9 mouse cellular contexts compared by ENCODE assay signal in the genomic region with DNA sequence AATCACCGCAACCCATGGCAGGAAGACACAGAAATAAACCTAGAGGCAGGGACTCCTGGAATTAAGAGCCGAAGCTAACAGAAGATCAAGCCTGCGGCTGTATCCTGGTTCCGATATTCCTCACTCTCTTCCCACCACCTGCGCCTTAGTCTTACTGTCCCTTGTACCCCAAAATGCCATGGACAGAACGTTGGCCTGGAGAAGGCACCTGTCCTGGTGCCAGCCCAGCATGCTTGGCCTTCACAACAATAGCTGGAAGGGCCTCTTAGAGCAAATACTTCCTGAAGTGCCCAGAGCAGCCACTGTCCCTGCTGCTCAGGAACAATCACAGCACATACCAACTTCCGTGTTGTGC.
DNase-seq lines count a peak whose midpoint lies in the region; ATAC-seq and TF ChIP-seq lines count a peak whose summit lies in the region.
"Had no signal": no experiment of that assay in that cellular context is flagged by ENCODE, and none has a peak within 500 bp of the region (broad histone marks: within the 10 kb centered on the region; RNA-seq: fewer than 3 reads in every experiment).

No protein-coding gene starts in this region.

- no peaks in the 10 kb centered on the region for H3K9me3 ChIP-seq in embryonic facial prominence, embryonic 15.5 days (replicated peaks)
- H3K9me3 ChIP-seq in limb, embryonic 10.5 days (replicated peaks) = no peaks in the 10 kb centered on the region
- no peaks in the 10 kb centered on the region for H3K9me3 ChIP-seq in forebrain, embryonic 16.5 days (ENCODE audit: control insufficient read depth, low read length)
- H3K9me3 ChIP-seq: midbrain, embryonic 15.5 days had no signal

- H3K4me1 ChIP-seq in heart, adult 2 months (ENCODE audit: control insufficient read depth, insufficient read depth, low read length) = peaks cover 13% of the 10 kb centered on the region
- H3K4me1 ChIP-seq in embryonic facial prominence, embryonic 15.5 days = peaks cover 49% of the 10 kb centered on the region
- peaks cover 33% of the 10 kb centered on the region for H3K4me1 ChIP-seq in limb, embryonic 10.5 days
- H3K4me1 ChIP-seq in forebrain, embryonic 16.5 days (replicated peaks; ENCODE audit: control insufficient read depth, insufficient read depth, low read length) = peaks cover 15% of the 10 kb centered on the region

- TF ChIP-seq POLR2A in heart, adult 2 months (IDR thresholded peaks at IDR 0.05; ENCODE audit: insufficient read depth, low read depth, low read length) = no peak
- TF ChIP-seq POLR2A in brain, embryonic 14.5 days (IDR thresholded peaks at IDR 0.05; ENCODE audit: borderline replicate concordance, extremely low read depth, insufficient read depth, insufficient read length, poor library complexity, severe bottlenecking) = no peak

- no peak for TF ChIP-seq CTCF in heart, adult 2 months (IDR thresholded peaks at IDR 0.05)
- no peak for TF ChIP-seq CTCF in brain, embryonic 14.5 days (IDR thresholded peaks at IDR 0.05; ENCODE audit: borderline replicate concordance, extremely low read depth, insufficient read depth, insufficient read length)

- H3K27me3 ChIP-seq in heart, adult 2 months (ENCODE audit: control insufficient read depth, insufficient read depth, low read length) = no peaks in the 10 kb centered on the region
- H3K27me3 ChIP-seq in embryonic facial prominence, embryonic 15.5 days = no peaks in the 10 kb centered on the region
- H3K27me3 ChIP-seq in limb, embryonic 10.5 days (ENCODE audit: low read depth, poor library complexity, severe bottlenecking) = peaks cover 15% of the 10 kb centered on the region; the same call in 1 of the 2 replicates
- no peaks in the 10 kb centered on the region for H3K27me3 ChIP-seq in forebrain, embryonic 16.5 days (replicated peaks; ENCODE audit: control insufficient read depth, insufficient read depth, low read length)
- H3K27me3 ChIP-seq: midbrain, embryonic 15.5 days had no signal

- 0 out of 2 replicates have a peak overlapping the region, but pooled peaks have one; percentile 6 for H3K27ac ChIP-seq in heart, adult 2 months
- H3K27ac ChIP-seq in embryonic facial prominence, embryonic 15.5 days (replicated peaks) = peak overlapping the region; percentile 63
- peak overlapping the region; percentile 69 for H3K27ac ChIP-seq in limb, embryonic 10.5 days
- H3K27ac ChIP-seq in forebrain, embryonic 16.5 days (ENCODE audit: low read length) = no peak overlapping the region
- H3K27ac ChIP-seq: midbrain, embryonic 15.5 days had no signal

- H3K36me3 ChIP-seq in heart, adult 2 months (ENCODE audit: control insufficient read depth, insufficient read depth, low read length) = peaks cover 6% of the 10 kb centered on the region
- no peaks in the 10 kb centered on the region for H3K36me3 ChIP-seq in embryonic facial prominence, embryonic 15.5 days
- no peaks in the 10 kb centered on the region for H3K36me3 ChIP-seq in limb, embryonic 10.5 days
- no peaks in the 10 kb centered on the region for H3K36me3 ChIP-seq in forebrain, embryonic 16.5 days (ENCODE audit: control insufficient read depth, insufficient read depth)
- H3K36me3 ChIP-seq: midbrain, embryonic 15.5 days had no signal

- TF ChIP-seq EP300 in heart, adult 2 months (IDR thresholded peaks at IDR 0.05; ENCODE audit: insufficient read depth, low read depth, low read length) = no peak

- H3K79me2 ChIP-seq in heart, adult 2 months (replicated peaks; ENCODE audit: control insufficient read depth, insufficient read depth, low read length) = no peaks in the 10 kb centered on the region

- no peak overlapping the region for H3K9ac ChIP-seq in heart, adult 2 months (ENCODE audit: low read depth, low read length)
- H3K9ac ChIP-seq in embryonic facial prominence, embryonic 15.5 days = no peak overlapping the region
- no peak overlapping the region for H3K9ac ChIP-seq in forebrain, embryonic 16.5 days (replicated peaks; ENCODE audit: low read depth, low read length)
- H3K9ac ChIP-seq: midbrain, embryonic 15.5 days had no signal

- H3K4me2 ChIP-seq in embryonic facial prominence, embryonic 15.5 days (replicated peaks) = no peak overlapping the region
- H3K4me2 ChIP-seq in forebrain, embryonic 16.5 days (ENCODE audit: low read length) = no peak overlapping the region
- H3K4me2 ChIP-seq: midbrain, embryonic 15.5 days had no signal

- H3K4me3 ChIP-seq in heart, adult 2 months = no peak overlapping the region
- H3K4me3 ChIP-seq in embryonic facial prominence, embryonic 15.5 days (replicated peaks) = no peak overlapping the region
- no peak overlapping the region for H3K4me3 ChIP-seq in limb, embryonic 10.5 days
- H3K4me3 ChIP-seq in forebrain, embryonic 16.5 days (replicated peaks; ENCODE audit: low read length) = no peak overlapping the region
- H3K4me3 ChIP-seq: midbrain, embryonic 15.5 days had no signal

- WGBS in heart, adult 2 months = 43% methylated on average over 7 of the region's 7 CpGs
- WGBS in embryonic facial prominence, embryonic 15.5 days = 68% methylated on average over 7 of the region's 7 CpGs
- WGBS in limb, embryonic 10.5 days = 75% methylated on average over 7 of the region's 7 CpGs
- 77% methylated on average over 7 of the region's 7 CpGs for WGBS in forebrain, embryonic 16.5 days

- intact Hi-C loops in heart, adult 2 months (cut with DNase I) = no loop called here
- intact Hi-C loops in heart, postnatal 10 days (cut with DNase I) = no loop called here

- ATAC-seq in embryonic facial prominence, embryonic 15.5 days (ENCODE audit: insufficient number of reproducible peaks, low FRiP score, low TSS enrichment, low read depth) = no peak
- no peak for ATAC-seq in forebrain, embryonic 16.5 days

- no peak for DNase-seq in heart, adult 2 months
- DNase-seq in heart, postnatal 10 days = no peak
- DNase-seq in brain, embryonic 14.5 days (ENCODE audit: low read depth) = peak; percentile 20
- no peak for DNase-seq in limb, embryonic 10.5 days (ENCODE audit: low spot score)
- no peak for DNase-seq in urinary bladder, postnatal 10 days (ENCODE audit: low spot score)
- DNase-seq in c-Kit-positive CD71-positive TER-119-positive erythroid progenitor cells, embryonic 14.5 days (ENCODE audit: low spot score) = no peak
